Mouse (Mus musculus) kidney, adult 11 months (tissue): ENCODE data around the gene Vmn1r26.
"Not testable (repeated sequence)": the region's sequence is repeated elsewhere in the genome, so short reads cannot be mapped to it uniquely, and the experiment has no call there.

Experiments used
- DNase-seq: peaks from one replicate; pipeline ENCODE4 v3.0.0; 2022

Gene Vmn1r26

GRCm38 (mm10) chr6:58015059-58015458, at the start of gene Vmn1r26:
TSS of gene Vmn1r26 (minus strand) at chr6:58015159.
- no peak for DNase-seq

GRCm38 (mm10) chr6:58044025-58044424, 29.1 kb upstream of the Vmn1r26 start:
- no peak for DNase-seq

GRCm38 (mm10) chr6:58017478-58017877, 2.5 kb upstream of the Vmn1r26 start:
- not testable (repeated sequence) for DNase-seq

- no peak for DNase-seq
These were observed 34.2 kb downstream of the Vmn1r26 start, which contains the start of gene Vmn1r25 for GRCm38 (mm10) chr6:57980710-57981109. TSS of gene Vmn1r25 (minus strand) at chr6:57980810.

GRCm38 (mm10) chr6:57961403-57961802, 53.6 kb downstream of the Vmn1r26 start, which contains the start of gene Vmn1r24:
TSS of gene Vmn1r24 (minus strand) at chr6:57961503.
- not testable (repeated sequence) for DNase-seq
